Mouse (Mus musculus) liver, embryonic 14.5 days (tissue): ENCODE results near the gene 9530003J23Rik.

Experiments used
- CTCF ChIP-seq: IDR thresholded peaks from 2 replicates; pipeline ENCODE4 v1.5.1; 2016; ENCODE audit warnings: antibody characterized with exemption, low read depth, control low read depth
- EP300 ChIP-seq: IDR thresholded peaks from 2 replicates; pipeline ENCODE4 v1.6.1; 2016; ENCODE audit warnings: antibody characterized with exemption, low read depth

- TF ChIP-seq CTCF: no peak; the same call in 1 of the 2 replicates
- TF ChIP-seq EP300: no peak
Measured at GRCm38 (mm10) chr10:117272023-117272422, 33.5 kb upstream of the 9530003J23Rik start.
